ENCODE assay signal across 9 mouse cellular contexts in the genomic region with DNA sequence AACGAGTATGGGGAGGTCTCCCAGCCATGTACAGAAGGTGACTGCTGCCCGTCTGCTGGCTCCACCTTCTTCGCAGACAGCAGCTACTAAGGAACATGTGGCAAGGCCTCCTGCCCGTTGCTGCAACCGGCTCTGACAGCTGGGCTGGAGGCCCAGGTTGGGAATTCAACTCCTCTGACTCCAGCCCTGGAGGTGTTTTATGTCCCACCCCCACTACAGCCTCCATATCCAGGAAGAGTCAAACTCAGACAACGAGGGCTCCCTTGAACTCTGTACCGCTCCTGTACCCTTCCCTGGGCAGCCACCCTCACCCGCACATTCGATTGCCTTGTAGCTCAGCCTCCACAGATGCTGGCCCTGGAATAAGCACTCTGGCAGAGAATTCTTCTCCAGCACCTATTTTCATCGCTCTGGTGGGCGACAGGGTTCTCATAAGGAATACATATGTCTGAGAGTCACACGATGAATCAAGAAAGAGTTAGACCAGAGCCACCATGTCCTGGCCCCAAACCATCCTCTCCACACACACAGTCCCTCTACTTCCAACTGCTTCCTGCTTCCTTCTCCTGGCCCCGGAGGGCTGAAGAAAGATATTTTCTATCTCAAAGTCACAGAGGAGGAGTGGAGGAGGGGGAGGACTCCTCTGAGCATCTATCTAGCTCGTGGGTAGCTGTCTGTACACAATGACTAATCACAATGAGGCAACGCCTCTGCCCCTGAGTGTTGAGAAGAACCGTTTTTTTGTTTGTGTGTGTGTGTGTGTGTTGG. TPM values are rescaled to one million over a fixed set of nuclear protein-coding genes. Genes with fewer than 3 reads are reported as not detected.
A peak's percentile ranks its signal among the peaks of the same experiment; 100 is the strongest.
DNase-seq lines count a peak whose midpoint lies in the region; ATAC-seq and TF ChIP-seq lines count a peak whose summit lies in the region.
"Had no signal": no experiment of that assay in that cellular context is flagged by ENCODE, and none has a peak within 500 bp of the region (broad histone marks: within the 10 kb centered on the region; RNA-seq: fewer than 3 reads in every experiment).

No protein-coding gene starts in this region.

- H3K4me3 ChIP-seq in kidney, embryonic 14.5 days (ENCODE audit: low read length): no peak overlapping the region
- H3K4me3 ChIP-seq in G1E (ENCODE audit: low read depth, low read length): peak overlapping the region; percentile 67; the same call in 1 of the 2 replicates
- peak overlapping the region; percentile 31; the same call in 1 of the 2 replicates for H3K4me3 ChIP-seq in liver, adult 2 months (ENCODE audit: insufficient read depth, low read depth, low read length)
- no peak overlapping the region for H3K4me3 ChIP-seq in thymus, adult 2 months (ENCODE audit: control insufficient read depth, insufficient read depth, low read length)
- H3K4me3 ChIP-seq in stomach, postnatal 0 days (ENCODE audit: low read depth, low read length): no peak overlapping the region
- H3K4me3 ChIP-seq: intestine, embryonic 15.5 days had no signal

- no peak for TF ChIP-seq CTCF in G1E (IDR thresholded peaks at IDR 0.05; ENCODE audit: low read depth, low read length)
- TF ChIP-seq CTCF in liver, adult 2 months (IDR thresholded peaks at IDR 0.05; ENCODE audit: low read depth, low read length): no peak
- no peak for TF ChIP-seq CTCF in thymus, adult 2 months (IDR thresholded peaks at IDR 0.05; ENCODE audit: borderline replicate concordance, control insufficient read depth, extremely low read depth, insufficient read depth, low read length, poor library complexity)
- TF ChIP-seq CTCF in stomach, postnatal 0 days (IDR thresholded peaks at IDR 0.05; ENCODE audit: low read depth): no peak

- DNase-seq in kidney, postnatal 14 days: no peak
- peak; percentile 70 for DNase-seq in G1E (ENCODE audit: low spot score)
- peak; percentile 66 for DNase-seq in c-Kit-positive CD71-positive TER-119-positive erythroid progenitor cells, embryonic 14.5 days (ENCODE audit: low spot score)
- DNase-seq in liver, adult 2 months (ENCODE audit: extremely low read depth, low read depth, low spot score): no peak
- no peak for DNase-seq in thymus, adult 2 months
- no peak for DNase-seq in stomach, postnatal 0 days (ENCODE audit: low spot score)
- no peak for DNase-seq in cerebellum, adult 8-10 months

- H3K9ac ChIP-seq in kidney, embryonic 14.5 days (ENCODE audit: low read depth, low read length): no peak overlapping the region
- H3K9ac ChIP-seq in liver, adult 2 months (ENCODE audit: low read depth, low read length): 0 out of 2 replicates have a peak overlapping the region, but pooled peaks have one; percentile 12
- H3K9ac ChIP-seq in stomach, postnatal 0 days (ENCODE audit: low read length): no peak overlapping the region
- H3K9ac ChIP-seq: intestine, embryonic 15.5 days had no signal

- H3K9me3 ChIP-seq in kidney, embryonic 14.5 days (ENCODE audit: control insufficient read depth, low read length): no peaks in the 10 kb centered on the region; the same call in 1 of the 2 replicates
- peaks cover 5% of the 10 kb centered on the region for H3K9me3 ChIP-seq in G1E (replicated peaks)
- H3K9me3 ChIP-seq in stomach, postnatal 0 days (ENCODE audit: control insufficient read depth, low read length): 0 out of 2 replicates have a peak, but pooled peaks cover 2% of the 10 kb centered on the region
- H3K9me3 ChIP-seq: intestine, embryonic 15.5 days had no signal

- TF ChIP-seq POLR2A in liver, adult 2 months (IDR thresholded peaks at IDR 0.05; ENCODE audit: extremely low read depth, insufficient read depth, low read length): no peak
- no peak for TF ChIP-seq POLR2A in thymus, adult 2 months (IDR thresholded peaks at IDR 0.05; ENCODE audit: control insufficient read depth, extremely low read depth, insufficient read depth, low read length, poor library complexity)

- no peak for TF ChIP-seq EP300 in stomach, postnatal 0 days (optimal IDR thresholded peaks at IDR 0.05)

- H3K27me3 ChIP-seq in kidney, embryonic 14.5 days (ENCODE audit: control insufficient read depth, insufficient read depth, low read length): no peaks in the 10 kb centered on the region
- H3K27me3 ChIP-seq in G1E (ENCODE audit: insufficient read depth, low read length): peaks cover 14% of the 10 kb centered on the region
- H3K27me3 ChIP-seq in liver, adult 2 months (ENCODE audit: control insufficient read depth, insufficient read depth, low read length): no peaks in the 10 kb centered on the region
- no peaks in the 10 kb centered on the region for H3K27me3 ChIP-seq in thymus, adult 2 months (ENCODE audit: control insufficient read depth, insufficient read depth, low read length)
- no peaks in the 10 kb centered on the region for H3K27me3 ChIP-seq in stomach, postnatal 0 days (ENCODE audit: control insufficient read depth, insufficient read depth, low read length)
- H3K27me3 ChIP-seq: intestine, embryonic 15.5 days had no signal

- no peak overlapping the region for H3K27ac ChIP-seq in kidney, embryonic 14.5 days (ENCODE audit: low read depth, low read length)
- no peak overlapping the region for H3K27ac ChIP-seq in liver, adult 2 months (replicated peaks; ENCODE audit: insufficient read depth, low read depth, low read length)
- no peak overlapping the region for H3K27ac ChIP-seq in thymus, adult 2 months (ENCODE audit: control insufficient read depth, insufficient read depth, low read length)
- no peak overlapping the region for H3K27ac ChIP-seq in stomach, postnatal 0 days (replicated peaks)
- H3K27ac ChIP-seq: intestine, embryonic 15.5 days had no signal

- WGBS in kidney, embryonic 14.5 days: 52% methylated on average over 16 of the region's 16 CpGs
- WGBS in liver, adult 2 months: 50% methylated on average over 16 of the region's 16 CpGs
- WGBS in thymus, adult 2 months: 76% methylated on average over 16 of the region's 16 CpGs
- 61% methylated on average over 16 of the region's 16 CpGs for WGBS in stomach, postnatal 0 days

- ATAC-seq in kidney, embryonic 14.5 days (ENCODE audit: low FRiP score, low TSS enrichment): peak; percentile 36
- ATAC-seq in G1E (ENCODE audit: extremely low read depth, insufficient number of reproducible peaks, low FRiP score, poor library complexity, severe bottlenecking): peak; percentile 86
- ATAC-seq in stomach, postnatal 0 days (ENCODE audit: low FRiP score, low TSS enrichment): no peak
- ATAC-seq: intestine, embryonic 15.5 days had no signal

- no peaks in the 10 kb centered on the region for H3K79me2 ChIP-seq in liver, adult 2 months (ENCODE audit: control insufficient read depth, insufficient read depth, low read length)

- no peaks in the 10 kb centered on the region for H3K36me3 ChIP-seq in kidney, embryonic 14.5 days (ENCODE audit: control insufficient read depth, insufficient read depth, low read length)
- H3K36me3 ChIP-seq in G1E (replicated peaks): no peaks in the 10 kb centered on the region
- no peaks in the 10 kb centered on the region for H3K36me3 ChIP-seq in liver, adult 2 months (ENCODE audit: control insufficient read depth, insufficient read depth, low read length)
- no peaks in the 10 kb centered on the region for H3K36me3 ChIP-seq in thymus, adult 2 months (ENCODE audit: control insufficient read depth, insufficient read depth, low read length)
- no peaks in the 10 kb centered on the region for H3K36me3 ChIP-seq in stomach, postnatal 0 days (ENCODE audit: control insufficient read depth, insufficient read depth, low read length)
- H3K36me3 ChIP-seq: intestine, embryonic 15.5 days had no signal

- H3K4me1 ChIP-seq in kidney, embryonic 14.5 days (ENCODE audit: control insufficient read depth, insufficient read depth, low read length): peaks cover 10% of the 10 kb centered on the region
- peaks cover 39% of the 10 kb centered on the region for H3K4me1 ChIP-seq in G1E (ENCODE audit: insufficient read depth, low read depth, low read length)
- H3K4me1 ChIP-seq in liver, adult 2 months (ENCODE audit: control insufficient read depth, insufficient read depth, low read length): peaks cover 7% of the 10 kb centered on the region; the same call in 1 of the 2 replicates
- H3K4me1 ChIP-seq in thymus, adult 2 months (replicated peaks; ENCODE audit: control insufficient read depth, insufficient read depth, low read length): no peaks in the 10 kb centered on the region
- no peaks in the 10 kb centered on the region for H3K4me1 ChIP-seq in stomach, postnatal 0 days (replicated peaks; ENCODE audit: control insufficient read depth, insufficient read depth)

- peak overlapping the region; percentile 25; the same call in 1 of the 2 replicates for H3K4me2 ChIP-seq in kidney, embryonic 14.5 days (replicated peaks; ENCODE audit: low read depth, low read length)
- no peak overlapping the region for H3K4me2 ChIP-seq in stomach, postnatal 0 days (replicated peaks; ENCODE audit: low read depth)
- H3K4me2 ChIP-seq: intestine, embryonic 15.5 days had no signal

RNA-seq across cellular contexts. Expression of a gene that starts 12.2 kb away (rescaled TPM):
- not detected in 2 replicates for polyA plus RNA-seq in kidney, embryonic 14.5 days (2014; fragmentation: Nextera tagmentation; extraction: Ambion mirVana)
- total RNA-seq in G1E (2014; fragmentation: Nextera tagmentation): not detected in 2 replicates
- not detected in 2 replicates for total RNA-seq in G1E (2017)
- not detected in 2 replicates for polyA plus RNA-seq in G1E (2012)
- not detected in 2 replicates for total RNA-seq in liver, adult 2 months (2014; rRNA removed)
- polyA plus RNA-seq in liver, adult 2 months (2012; rRNA removed): 0.22 TPM in 1 of 2 replicates, not detected in the other
- polyA plus RNA-seq in thymus, adult 2 months (2012; rRNA removed): 3.0 and 7.8 TPM in 2 replicates
- polyA plus RNA-seq in stomach, postnatal 0 days (2015; fragmentation: Nextera tagmentation; extraction: Ambion mirVana): 3.6 and 3.9 TPM in 2 replicates
- polyA plus RNA-seq: intestine, embryonic 15.5 days had no signal

RNA-seq across cellular contexts. Expression of a gene that starts 42.1 kb away (rescaled TPM):
- polyA plus RNA-seq in kidney, embryonic 14.5 days (2014; fragmentation: Nextera tagmentation; extraction: Ambion mirVana): 6.5 and 10.6 TPM in 2 replicates
- total RNA-seq in G1E (2014; fragmentation: Nextera tagmentation) (0.15 and 0.44 TPM in 2 replicates), G1E (2017) (under 0.01 and 0.12 TPM in 2 replicates)
- 0.02 TPM in 2 replicates for polyA plus RNA-seq in G1E (2012)
- 7.8 and 13.6 TPM in 2 replicates for total RNA-seq in liver, adult 2 months (2014; rRNA removed)
- polyA plus RNA-seq in liver, adult 2 months (2012; rRNA removed): 7.5 and 9.8 TPM in 2 replicates
- polyA plus RNA-seq in thymus, adult 2 months (2012; rRNA removed): 1.2 and 1.4 TPM in 2 replicates
- polyA plus RNA-seq in stomach, postnatal 0 days (2015; fragmentation: Nextera tagmentation; extraction: Ambion mirVana): 1.4 and 1.5 TPM in 2 replicates

Comparison
In these comparisons a context has a peak if more than half of its experiments do, and no peak if none do; other contexts are left out.
1. H3K4me3 ChIP-seq: peak in G1E (single experiment) and liver, adult 2 months (single experiment); none in kidney, embryonic 14.5 days (single experiment), thymus, adult 2 months (single experiment) and stomach, postnatal 0 days (single experiment).
2. DNase-seq: peak in G1E (single experiment) and c-Kit-positive CD71-positive TER-119-positive erythroid progenitor cells, embryonic 14.5 days (single experiment); none in kidney, postnatal 14 days (single experiment), liver, adult 2 months (single experiment), thymus, adult 2 months (single experiment), stomach, postnatal 0 days (single experiment) and cerebellum, adult 8-10 months (single experiment).